Mouse (Mus musculus) embryonic facial prominence, embryonic 14.5 days (tissue): ENCODE results near the gene Washc2. TPM values are rescaled to one million over a fixed set of nuclear protein-coding genes. Genes with fewer than 3 reads are reported as not detected.
"Not testable (repeated sequence)": the region's sequence is repeated elsewhere in the genome, so short reads cannot be mapped to it uniquely, and the experiment has no call there.

ENCODE experiments used
- ATAC-seq: fragments of 200-750 bp; cut with Nextera tagmentation; 2 replicates; pipeline ENCODE4 v1.8.0; 2017; ENCODE audit warnings: low read depth, moderate number of reproducible peaks, moderate TSS enrichment
- DNase-seq: peaks from one replicate; pipeline ENCODE4 v3.0.0-alpha.2; 2015; ENCODE audit warnings: low spot score
- H3K27ac ChIP-seq: fragments of 300-500 bp; sonication (generic); replicated peaks from 2 replicates; pipeline ENCODE4 v1.5.1; 2014; ENCODE audit warnings: low read depth, mild to moderate bottlenecking, low read length, moderate library complexity
- H3K27me3 ChIP-seq: fragments of 300-500 bp; sonication (generic); replicated peaks from 2 replicates; pipeline ENCODE4 v1.6.1; 2014; ENCODE audit warnings: low read length; ENCODE audit not compliant: control insufficient read depth, insufficient read depth
- H3K36me3 ChIP-seq: fragments of 300-500 bp; sonication (generic); 2 replicates; pipeline ENCODE4 v1.6.1; 2014; ENCODE audit warnings: low read length, mixed read lengths; ENCODE audit not compliant: control insufficient read depth, insufficient read depth
- H3K4me1 ChIP-seq: fragments of 300-500 bp; sonication (generic); 2 replicates; pipeline ENCODE4 v1.6.1; 2014; ENCODE audit warnings: antibody characterized with exemption, low read length; ENCODE audit not compliant: control insufficient read depth, insufficient read depth
- H3K4me2 ChIP-seq: fragments of 300-500 bp; sonication (generic); 2 replicates; pipeline ENCODE4 v1.6.1; 2014; ENCODE audit warnings: low read depth, mild to moderate bottlenecking, low read length, moderate library complexity, mixed read lengths
- H3K4me3 ChIP-seq: fragments of 300-500 bp; sonication (generic); 2 replicates; pipeline ENCODE4 v1.5.1; 2014; ENCODE audit warnings: low read depth, mild to moderate bottlenecking, low read length
- H3K9ac ChIP-seq: fragments of 300-500 bp; sonication (generic); 2 replicates; pipeline ENCODE4 v1.6.1; 2014; ENCODE audit warnings: low read depth, mild to moderate bottlenecking, low read length, moderate library complexity, mixed read lengths
- H3K9me3 ChIP-seq: fragments of 300-500 bp; sonication (generic); 2 replicates; pipeline ENCODE4 v1.6.1; 2016; ENCODE audit warnings: low read length; ENCODE audit not compliant: control insufficient read depth
- WGBS: fragments of 180-500 bp; shearing (Covaris S2); extraction: QIAGEN DNeasy Blood & Tissue Kit; methylation state at CpG from one replicate; pipeline ENCODE4 v1.1.7; 2014; 5-methylcytosine and 5-hydroxymethylcytosine counted together
- polyA plus RNA-seq: library from polyadenylated mRNA; unstranded; fragments of >200 nt; fragmentation: Nextera tagmentation; extraction: Ambion mirVana; gene quantifications from 2 replicates; pipeline ENCODE4 v1.2.1, GENCODE M21; 2014

Gene Washc2
- polyA plus RNA-seq: 36.9 and 43.3 TPM in 2 replicates

DNA sequence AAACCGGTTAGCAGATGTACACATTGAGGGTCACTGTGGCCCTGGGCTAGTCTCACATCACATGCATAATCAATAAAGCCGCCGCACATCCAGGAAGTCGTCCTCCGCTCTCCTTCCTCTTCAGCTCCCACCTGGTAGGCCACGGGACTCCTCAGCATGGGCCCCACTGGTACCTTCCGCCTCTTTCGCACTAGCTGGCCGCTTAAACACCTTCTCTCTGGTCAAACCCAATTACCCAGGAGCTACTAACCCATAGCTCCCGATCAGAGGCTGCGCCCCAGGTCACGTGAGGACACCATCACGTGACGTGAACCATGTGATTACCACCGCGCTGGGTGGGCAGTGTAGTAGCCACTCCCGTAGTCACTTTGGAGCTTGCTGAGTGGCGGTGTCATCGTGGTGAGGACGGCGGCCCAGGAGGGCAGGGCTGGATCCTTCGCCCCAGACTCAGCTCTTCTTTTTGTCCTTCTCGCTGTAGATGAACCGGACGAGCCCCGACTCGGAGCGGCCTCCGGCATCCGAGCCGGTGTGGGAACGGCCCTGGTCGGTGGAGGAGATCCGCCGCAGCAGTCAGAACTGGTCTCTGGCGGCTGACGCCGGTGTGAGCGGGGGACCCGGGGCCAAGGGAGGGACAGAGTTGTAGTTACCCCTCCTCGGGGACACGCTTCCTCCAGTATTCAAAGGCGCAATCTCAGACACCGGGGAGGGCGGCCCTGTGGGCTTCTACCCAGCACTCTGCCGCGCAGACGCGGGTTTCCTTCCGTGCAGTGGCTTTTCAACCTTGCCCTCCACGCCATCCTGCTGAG is at the start of gene Washc2:
TSS of gene Washc2 (plus strand) at position 310 of the 806 bp plus-strand sequence.
- under 1% methylated on average over 48 of the region's 51 CpGs for WGBS
- peak; percentile 98 for DNase-seq
- Histone ChIP-seq H3K9me3 (no peaks in the 10 kb centered on the region), H3K27ac (peak within 1 kb of the TSS; percentile 76; the same call in 1 of the 2 replicates), H3K36me3 (peaks cover 24% of the 10 kb centered on the region), H3K9ac (peak within 1 kb of the TSS; percentile 87), H3K27me3 (no peaks in the 10 kb centered on the region), H3K4me3 (peak within 1 kb of the TSS; percentile 86), H3K4me1 (peaks cover 13% of the 10 kb centered on the region; the same call in 1 of the 2 replicates), H3K4me2 (peak within 1 kb of the TSS; percentile 85)
- peak; percentile 98 for ATAC-seq

DNA sequence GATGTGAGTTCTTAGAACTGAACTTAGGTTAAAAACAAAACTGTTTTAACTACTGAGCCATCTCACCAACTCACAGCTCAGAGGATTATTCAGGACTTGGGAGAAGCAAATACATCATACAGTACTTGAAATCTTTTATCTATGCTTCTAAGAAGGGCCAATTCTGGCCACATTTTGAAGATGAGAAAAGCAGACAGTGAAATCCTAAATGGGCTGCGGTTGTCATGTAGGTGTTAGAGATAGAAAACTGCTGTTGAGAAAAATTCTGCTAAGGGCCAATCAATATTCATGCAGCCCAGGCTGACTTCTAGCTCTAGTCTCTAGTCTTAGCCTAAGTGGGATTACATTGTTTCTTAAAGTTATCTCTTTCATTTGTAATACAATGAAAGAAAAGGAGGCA is 41.5 kb upstream of the Washc2 start:
- no peaks in the 10 kb centered on the region for H3K27me3 ChIP-seq
- ATAC-seq (no peak), DNase-seq (no peak)
- H3K9me3 ChIP-seq: no peaks in the 10 kb centered on the region
- no peak overlapping the region for H3K4me2 ChIP-seq
- H3K4me3 ChIP-seq: no peak overlapping the region
- H3K9ac ChIP-seq: no peak overlapping the region
- H3K4me1 ChIP-seq: no peaks in the 10 kb centered on the region
- H3K36me3 ChIP-seq: peaks cover 8% of the 10 kb centered on the region
- H3K27ac ChIP-seq: no peak overlapping the region
- 94% methylated on average over 1 of the region's 1 CpGs for WGBS

DNA sequence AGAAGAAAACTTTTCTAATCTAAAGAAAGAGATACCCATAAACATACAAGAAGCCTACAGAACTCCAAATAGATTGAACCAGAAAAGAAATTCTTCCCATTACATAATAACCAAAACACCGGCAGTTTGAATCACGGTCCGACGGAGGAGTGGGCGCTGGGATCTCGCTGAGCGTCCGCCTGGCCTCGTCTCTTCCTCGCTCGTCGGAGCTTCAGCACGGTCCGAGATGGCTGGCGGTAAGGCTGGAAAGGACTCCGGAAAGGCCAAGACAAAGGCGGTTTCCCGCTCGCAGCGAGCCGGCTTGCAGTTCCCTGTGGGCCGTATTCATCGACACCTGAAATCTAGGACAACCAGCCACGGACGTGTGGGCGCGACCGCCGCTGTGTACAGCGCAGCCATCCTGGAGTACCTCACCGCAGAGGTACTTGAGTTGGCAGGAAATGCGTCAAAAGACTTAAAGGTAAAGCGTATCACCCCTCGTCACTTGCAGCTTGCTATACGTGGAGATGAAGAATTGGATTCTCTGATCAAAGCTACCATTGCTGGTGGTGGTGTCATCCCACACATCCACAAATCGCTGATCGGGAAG is 34.2 kb upstream of the Washc2 start:
- WGBS: 82% methylated on average over 37 of the region's 37 CpGs
- H3K4me2 ChIP-seq, H3K4me3 ChIP-seq: not testable (repeated sequence)

DNA sequence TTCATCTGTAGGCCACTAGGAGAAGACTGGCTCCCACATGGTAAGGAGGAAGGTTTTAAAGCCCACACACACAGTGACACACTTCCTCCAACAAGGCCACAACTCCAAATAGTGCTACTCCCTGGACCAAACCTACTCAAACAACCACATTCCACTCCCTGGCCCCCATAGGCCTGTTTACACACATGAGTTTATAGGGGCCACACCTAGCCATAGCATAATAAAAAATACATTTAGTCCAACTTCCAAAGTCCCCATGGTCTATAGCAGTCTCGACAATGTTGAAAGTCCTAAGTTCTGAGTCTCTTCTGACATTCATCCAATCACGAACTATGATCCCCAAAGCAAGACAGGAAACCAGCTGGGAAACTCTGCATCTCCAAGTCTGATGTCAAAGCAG is 29.5 kb upstream of the Washc2 start:
- DNase-seq (no peak), ATAC-seq (no peak)
- no peak overlapping the region for H3K27ac ChIP-seq
- no peak overlapping the region for H3K9ac ChIP-seq
- WGBS: 90% methylated on average over 2 of the region's 2 CpGs
- peaks cover 12% of the 10 kb centered on the region for H3K36me3 ChIP-seq
- no peak overlapping the region for H3K4me3 ChIP-seq
- no peaks in the 10 kb centered on the region for H3K27me3 ChIP-seq
- no peak overlapping the region for H3K4me2 ChIP-seq
- no peaks in the 10 kb centered on the region for H3K4me1 ChIP-seq
- no peaks in the 10 kb centered on the region for H3K9me3 ChIP-seq

More for the DNA sequence above, 34.2 kb upstream of the Washc2 start:
- DNase-seq, H3K9ac ChIP-seq, H3K9me3 ChIP-seq, H3K4me1 ChIP-seq, H3K27ac ChIP-seq, H3K27me3 ChIP-seq, ATAC-seq: not testable (repeated sequence)
- peaks cover 10% of the 10 kb centered on the region for H3K36me3 ChIP-seq

DNA sequence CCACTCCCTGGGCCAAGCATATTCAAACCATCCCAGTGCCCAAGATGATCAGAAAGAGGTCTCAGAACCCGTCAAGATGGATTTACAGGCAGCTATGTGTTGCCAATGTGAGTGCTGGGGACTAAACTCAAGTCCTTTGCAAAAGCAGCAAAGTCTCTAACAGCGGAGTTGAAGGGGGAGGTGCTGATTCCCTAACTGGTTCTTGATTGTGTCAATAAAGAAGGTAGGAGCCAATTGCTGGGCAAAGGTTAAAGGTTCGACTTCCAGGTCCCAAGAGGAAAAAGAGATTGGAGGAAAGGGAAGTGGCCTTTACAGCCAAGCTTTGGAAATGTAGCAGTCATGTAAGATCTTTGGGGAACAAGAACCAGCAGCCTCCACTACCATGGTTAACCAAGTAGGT is 27.1 kb upstream of the Washc2 start:
- Histone ChIP-seq H3K4me1 (no peaks in the 10 kb centered on the region), H3K27ac (no peak overlapping the region), H3K4me3 (no peak overlapping the region), H3K9me3 (no peaks in the 10 kb centered on the region), H3K9ac (no peak overlapping the region), H3K27me3 (no peaks in the 10 kb centered on the region), H3K4me2 (no peak overlapping the region), H3K36me3 (peaks cover 12% of the 10 kb centered on the region)
- ATAC-seq (no peak), DNase-seq (no peak)
- WGBS: 68% methylated on average over 3 of the region's 3 CpGs

DNA sequence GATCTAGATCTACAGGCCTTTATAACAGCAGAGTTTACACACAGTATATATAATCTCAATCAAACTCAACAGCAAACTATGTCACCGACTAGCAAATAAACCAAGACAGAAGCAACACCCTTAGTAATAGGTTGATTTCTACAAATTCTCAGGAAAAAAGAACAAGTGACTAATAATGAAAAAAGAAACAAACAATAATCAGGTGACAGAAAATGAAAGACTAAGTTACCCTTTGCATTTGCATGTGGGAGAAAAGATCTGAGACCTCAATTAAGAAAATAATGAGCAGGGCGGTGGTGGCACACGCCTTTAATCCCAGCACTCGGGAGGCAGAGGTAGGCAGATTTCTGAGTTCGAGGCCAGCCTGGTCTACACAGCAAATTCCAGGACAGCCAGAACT is 24.3 kb upstream of the Washc2 start:
- no peaks in the 10 kb centered on the region for H3K9me3 ChIP-seq
- H3K27ac ChIP-seq: no peak overlapping the region
- no peak overlapping the region for H3K4me2 ChIP-seq
- H3K36me3 ChIP-seq: peaks cover 2% of the 10 kb centered on the region; the same call in 1 of the 2 replicates
- H3K4me3 ChIP-seq: no peak overlapping the region
- DNase-seq (no peak), ATAC-seq (no peak)
- no peak overlapping the region for H3K9ac ChIP-seq
- no peaks in the 10 kb centered on the region for H3K4me1 ChIP-seq
- H3K27me3 ChIP-seq: no peaks in the 10 kb centered on the region
- 86% methylated on average over 5 of the region's 5 CpGs for WGBS

DNA sequence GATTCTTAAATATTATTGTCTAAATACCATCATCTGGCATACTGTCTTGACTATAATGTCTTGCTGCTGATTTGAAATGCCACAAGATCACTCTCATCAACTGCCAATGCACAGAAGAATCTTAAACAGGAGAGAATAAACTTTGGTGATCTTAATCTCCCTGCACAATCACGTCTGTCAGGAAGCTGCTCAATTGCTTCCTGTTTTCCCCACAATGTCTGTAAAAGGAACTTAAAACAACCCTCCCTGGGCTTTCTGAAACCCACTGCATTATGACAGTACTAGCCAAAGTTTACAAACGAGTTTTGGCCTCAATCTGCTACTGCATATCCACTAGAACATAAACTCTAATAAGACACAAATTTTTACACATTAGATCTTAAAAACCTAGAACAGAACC is 21.4 kb upstream of the Washc2 start:
- no peak overlapping the region for H3K9ac ChIP-seq
- no peak for ATAC-seq
- no peak overlapping the region for H3K4me3 ChIP-seq
- no peaks in the 10 kb centered on the region for H3K36me3 ChIP-seq
- H3K27me3 ChIP-seq: no peaks in the 10 kb centered on the region
- no peaks in the 10 kb centered on the region for H3K9me3 ChIP-seq
- H3K4me2 ChIP-seq: no peak overlapping the region
- no peak overlapping the region for H3K27ac ChIP-seq
- WGBS: 38% methylated on average over 2 of the region's 2 CpGs
- no peaks in the 10 kb centered on the region for H3K4me1 ChIP-seq
- no peak for DNase-seq

DNA sequence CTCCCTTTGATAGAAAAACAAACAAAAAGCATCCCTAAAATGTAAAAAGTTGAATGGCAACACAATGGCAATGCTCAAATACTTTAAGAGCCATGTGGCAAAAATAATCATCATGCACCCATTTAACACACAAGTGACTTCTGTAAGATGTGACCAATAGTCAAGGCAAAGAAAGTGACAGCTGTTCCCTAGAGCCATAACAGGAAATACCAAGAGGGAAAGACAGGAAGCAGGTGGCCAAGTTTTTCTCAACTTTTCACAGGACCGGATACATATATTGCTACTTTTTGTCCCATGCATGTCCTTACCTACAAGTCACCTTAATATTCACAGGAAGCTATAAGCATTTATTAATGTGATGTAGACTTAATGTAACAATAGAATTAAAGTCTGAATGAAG is 18.4 kb upstream of the Washc2 start:
- ATAC-seq (no peak), DNase-seq (peak; percentile 18)
- 47% methylated on average over 1 of the region's 1 CpGs for WGBS
- no peaks in the 10 kb centered on the region for H3K36me3 ChIP-seq
- no peak overlapping the region for H3K4me2 ChIP-seq
- H3K9ac ChIP-seq: no peak overlapping the region
- H3K27me3 ChIP-seq: no peaks in the 10 kb centered on the region; the same call in 1 of the 2 replicates
- H3K4me1 ChIP-seq: peaks cover 11% of the 10 kb centered on the region
- H3K4me3 ChIP-seq: no peak overlapping the region
- H3K9me3 ChIP-seq: no peaks in the 10 kb centered on the region
- no peak overlapping the region for H3K27ac ChIP-seq
